ENCODE assay signal across 27 mouse cellular contexts in the genomic region with DNA sequence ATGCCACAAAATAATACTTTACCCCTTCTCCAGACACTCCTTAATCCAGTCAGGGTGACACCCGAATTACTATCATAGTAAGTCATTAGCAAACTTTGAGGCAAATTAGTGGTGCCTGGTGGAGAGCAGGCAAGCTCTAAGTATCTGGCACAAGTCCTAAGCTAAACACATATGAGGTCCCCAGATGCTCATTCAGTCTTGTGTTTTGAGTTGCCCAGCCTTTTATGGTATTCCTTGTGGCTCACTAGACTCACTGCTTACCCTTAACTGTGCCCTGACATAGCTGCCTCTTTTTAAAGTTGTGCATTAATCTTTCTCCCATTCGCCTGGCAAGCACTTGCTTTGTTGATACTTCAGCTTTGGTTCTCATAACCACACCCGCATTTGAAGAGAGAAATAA.
DNase-seq lines count a peak whose midpoint lies in the region; ATAC-seq and TF ChIP-seq lines count a peak whose summit lies in the region.
"Had no signal": no experiment of that assay in that cellular context is flagged by ENCODE, and none has a peak within 500 bp of the region (broad histone marks: within the 10 kb centered on the region; RNA-seq: fewer than 3 reads in every experiment).

No protein-coding gene starts in this region.

- H3K9ac ChIP-seq in forebrain, embryonic 16.5 days (replicated peaks; ENCODE audit: low read depth, low read length): no peak overlapping the region
- H3K9ac ChIP-seq in forebrain, embryonic 11.5 days (ENCODE audit: low read length): no peak overlapping the region
- no peak overlapping the region for H3K9ac ChIP-seq in stomach, embryonic 15.5 days
- H3K9ac ChIP-seq: forebrain, embryonic 12.5 days; limb, embryonic 15.5 days; liver, embryonic 13.5 days; midbrain, embryonic 12.5 days; neural tube, embryonic 13.5 days had no signal

- H3K9me3 ChIP-seq in forebrain, embryonic 16.5 days (ENCODE audit: control insufficient read depth, low read length): no peaks in the 10 kb centered on the region
- no peaks in the 10 kb centered on the region for H3K9me3 ChIP-seq in forebrain, embryonic 11.5 days (ENCODE audit: control insufficient read depth, low read length)
- no peaks in the 10 kb centered on the region for H3K9me3 ChIP-seq in stomach, embryonic 15.5 days
- H3K9me3 ChIP-seq: forebrain, embryonic 12.5 days; limb, embryonic 15.5 days; liver, embryonic 13.5 days; midbrain, embryonic 12.5 days; neural tube, embryonic 13.5 days had no signal

- 58% methylated on average over 3 of the region's 3 CpGs for WGBS in forebrain, embryonic 16.5 days
- WGBS in forebrain, embryonic 11.5 days: 90% methylated on average over 3 of the region's 3 CpGs
- whole genome bisulfite sequencing in lung, adult 2 months: 62% methylated on average over 3 of the region's 3 CpGs
- 44% methylated on average over 3 of the region's 3 CpGs for WGBS in stomach, embryonic 15.5 days

- no peak overlapping the region for H3K27ac ChIP-seq in forebrain, embryonic 16.5 days (ENCODE audit: low read length)
- no peak overlapping the region for H3K27ac ChIP-seq in forebrain, embryonic 11.5 days (ENCODE audit: low read depth, low read length)
- no peak overlapping the region for H3K27ac ChIP-seq in stomach, embryonic 15.5 days
- H3K27ac ChIP-seq: forebrain, embryonic 12.5 days; left cerebral cortex, adult 2 months; limb, embryonic 15.5 days; liver, embryonic 13.5 days; midbrain, embryonic 12.5 days; neural tube, embryonic 13.5 days had no signal

- H3K36me3 ChIP-seq in forebrain, embryonic 16.5 days (ENCODE audit: control insufficient read depth, insufficient read depth): no peaks in the 10 kb centered on the region
- H3K36me3 ChIP-seq in forebrain, embryonic 11.5 days (ENCODE audit: control insufficient read depth, insufficient read depth, low read length): no peaks in the 10 kb centered on the region
- no peaks in the 10 kb centered on the region for H3K36me3 ChIP-seq in stomach, embryonic 15.5 days
- H3K36me3 ChIP-seq: forebrain, embryonic 12.5 days; limb, embryonic 15.5 days; liver, embryonic 13.5 days; midbrain, embryonic 12.5 days; neural tube, embryonic 13.5 days had no signal

- peaks cover 2% of the 10 kb centered on the region; the same call in 1 of the 2 replicates for H3K4me1 ChIP-seq in forebrain, embryonic 16.5 days (replicated peaks; ENCODE audit: control insufficient read depth, insufficient read depth, low read length)
- H3K4me1 ChIP-seq in forebrain, embryonic 11.5 days (replicated peaks; ENCODE audit: control insufficient read depth, insufficient read depth, low read length): no peaks in the 10 kb centered on the region
- no peaks in the 10 kb centered on the region for H3K4me1 ChIP-seq in lung, adult 2 months (ENCODE audit: control insufficient read depth, insufficient read depth, low read length)
- no peaks in the 10 kb centered on the region for H3K4me1 ChIP-seq in stomach, embryonic 15.5 days
- H3K4me1 ChIP-seq: forebrain, embryonic 12.5 days; limb, embryonic 15.5 days; liver, embryonic 13.5 days; megakaryocyte, embryonic 14.5 days; midbrain, embryonic 12.5 days; neural tube, embryonic 13.5 days had no signal

- no peak for TF ChIP-seq POLR2A in lung, adult 2 months (IDR thresholded peaks at IDR 0.05; ENCODE audit: borderline replicate concordance, extremely low read depth, low read depth, low read length)

- no peak for TF ChIP-seq CTCF in lung, adult 2 months (IDR thresholded peaks at IDR 0.05; ENCODE audit: insufficient read depth, low read length)

- H3K4me3 ChIP-seq in forebrain, embryonic 16.5 days (replicated peaks; ENCODE audit: low read length): no peak overlapping the region
- H3K4me3 ChIP-seq in forebrain, embryonic 11.5 days (ENCODE audit: low read depth, low read length): no peak overlapping the region
- no peak overlapping the region for H3K4me3 ChIP-seq in lung, adult 2 months (replicated peaks; ENCODE audit: extremely low read depth, low read depth, low read length)
- H3K4me3 ChIP-seq in stomach, embryonic 15.5 days (replicated peaks): no peak overlapping the region
- H3K4me3 ChIP-seq: erythroblast, embryonic 14.5 days; forebrain, embryonic 12.5 days; left cerebral cortex, adult 2 months; limb, embryonic 15.5 days; liver, embryonic 13.5 days; megakaryocyte, embryonic 14.5 days; midbrain, embryonic 12.5 days; neural tube, embryonic 13.5 days had no signal

- no peak overlapping the region for H3K4me2 ChIP-seq in forebrain, embryonic 16.5 days (ENCODE audit: low read length)
- H3K4me2 ChIP-seq in forebrain, embryonic 11.5 days (ENCODE audit: low read depth, low read length, severe bottlenecking): no peak overlapping the region
- no peak overlapping the region for H3K4me2 ChIP-seq in stomach, embryonic 15.5 days
- H3K4me2 ChIP-seq: forebrain, embryonic 12.5 days; limb, embryonic 15.5 days; liver, embryonic 13.5 days; midbrain, embryonic 12.5 days; neural tube, embryonic 13.5 days had no signal

- DNase-seq in forebrain, embryonic 11.5 days (ENCODE audit: low spot score): no peak
- peak; percentile 1 for DNase-seq in lung, postnatal 36 days
- no peak for DNase-seq in lung, adult 2 months
- DNase-seq in heart, adult 9 months (ENCODE audit: low spot score in 2 of 2): no peak
- no peak for DNase-seq in urinary bladder, adult 2 months (ENCODE audit: low spot score)
- DNase-seq: adrenal gland, postnatal 25 days; cerebellum, adult 18-20 months; cerebellum, postnatal 14 days; gastrocnemius, postnatal 10 days; heart, postnatal 14 days; kidney, adult 11 months; kidney, postnatal 14 days; liver, embryonic 13.5 days; lung, adult 18-20 months; lung, postnatal 14 days; thymus, adult 18-20 months; thymus, postnatal 25 days had no signal

- H3K27me3 ChIP-seq in forebrain, embryonic 16.5 days (replicated peaks; ENCODE audit: control insufficient read depth, insufficient read depth, low read length): no peaks in the 10 kb centered on the region
- H3K27me3 ChIP-seq in forebrain, embryonic 11.5 days (ENCODE audit: control insufficient read depth, insufficient read depth, low read length): no peaks in the 10 kb centered on the region
- H3K27me3 ChIP-seq in stomach, embryonic 15.5 days (replicated peaks): no peaks in the 10 kb centered on the region
- H3K27me3 ChIP-seq: forebrain, embryonic 12.5 days; limb, embryonic 15.5 days; liver, embryonic 13.5 days; megakaryocyte, embryonic 14.5 days; midbrain, embryonic 12.5 days; neural tube, embryonic 13.5 days had no signal

- ATAC-seq in forebrain, embryonic 16.5 days: peak; percentile 55
- ATAC-seq in forebrain, embryonic 11.5 days (replicated peaks; ENCODE audit: low FRiP score): no peak
- ATAC-seq in stomach, embryonic 15.5 days (ENCODE audit: insufficient read depth, low FRiP score, low read depth): 0 out of 2 replicates have a peak, but pooled peaks have one; percentile 35
- ATAC-seq: hindbrain, embryonic 16.5 days had no signal
